In genomic region chr2:24806143-24806542, GRCm38 (mm10) we compare ENCODE assay signal across 9 mouse cellular contexts. TPM values are rescaled to one million over a fixed set of nuclear protein-coding genes. Genes with fewer than 3 reads are reported as not detected.
DNase-seq lines count a peak whose midpoint lies in the region; ATAC-seq and TF ChIP-seq lines count a peak whose summit lies in the region.
"Had no signal": no experiment of that assay in that cellular context is flagged by ENCODE, and none has a peak within 500 bp of the region (broad histone marks: within the 10 kb centered on the region; RNA-seq: fewer than 3 reads in every experiment).

No protein-coding gene starts in this region.

- WGBS in heart, embryonic 14.5 days: 42% methylated on average over 6 of the region's 6 CpGs

- H3K27ac ChIP-seq in left cerebral cortex, adult 2 months: 0 out of 2 replicates have a peak overlapping the region, but pooled peaks have one; percentile 11
- H3K27ac ChIP-seq in heart, embryonic 14.5 days (replicated peaks in 1 of 2; ENCODE audit: control insufficient read depth in 1 of 2, insufficient read depth in 1 of 2, low read depth in 2 of 2, low read length in 2 of 2): no peak overlapping the region; a peak in 1 of 4 replicates
- H3K27ac ChIP-seq: hindbrain, embryonic 12.5 days had no signal

- no peaks in the 10 kb centered on the region for H3K27me3 ChIP-seq in heart, embryonic 14.5 days (ENCODE audit: control insufficient read depth, insufficient read depth, low read length)
- H3K27me3 ChIP-seq: hindbrain, embryonic 12.5 days had no signal

- peak in 1 of 2 experiments; percentile 15 for DNase-seq in left cerebral cortex, adult 2 months (ENCODE audit: extremely low spot score in 1 of 2, low spot score in 2 of 2)
- no peak for DNase-seq in left cerebral cortex, adult 11 months (ENCODE audit: low spot score)
- DNase-seq in cerebellum, postnatal 14 days: peak; percentile 4 to 22
- DNase-seq in telencephalon, adult 2 months (ENCODE audit: low read depth, low spot score): peak; percentile 26
- DNase-seq in testis, postnatal 14 days (ENCODE audit: low spot score): no peak
- DNase-seq in lung, postnatal 25 days (ENCODE audit: low spot score): no peak
- DNase-seq: kidney, postnatal 36 days had no signal

- no peak overlapping the region for H3K9ac ChIP-seq in heart, embryonic 14.5 days (ENCODE audit: low read length)
- H3K9ac ChIP-seq: hindbrain, embryonic 12.5 days had no signal

- intact Hi-C loops in left cerebral cortex, adult 2 months (cut with DNase I): no loop called here

- no peaks in the 10 kb centered on the region for H3K4me1 ChIP-seq in heart, embryonic 14.5 days (ENCODE audit: control insufficient read depth in 2 of 2, insufficient read depth in 2 of 2, low read length in 2 of 2)
- H3K4me1 ChIP-seq: hindbrain, embryonic 12.5 days had no signal

- H3K4me2 ChIP-seq in heart, embryonic 14.5 days (ENCODE audit: low read length): no peak overlapping the region
- H3K4me2 ChIP-seq: hindbrain, embryonic 12.5 days had no signal

- no peak for TF ChIP-seq CTCF in left cerebral cortex, adult 2 months (IDR thresholded peaks at IDR 0.05)

- no peaks in the 10 kb centered on the region for H3K9me3 ChIP-seq in heart, embryonic 14.5 days (ENCODE audit: control insufficient read depth, low read length)
- H3K9me3 ChIP-seq: hindbrain, embryonic 12.5 days had no signal

- H3K36me3 ChIP-seq in heart, embryonic 14.5 days (ENCODE audit: control insufficient read depth, insufficient read depth, low read length): peaks cover 84% of the 10 kb centered on the region

- ATAC-seq in heart, embryonic 14.5 days (ENCODE audit: insufficient number of reproducible peaks, insufficient read depth, low FRiP score, low read depth): peak; percentile 63

- H3K4me3 ChIP-seq in left cerebral cortex, adult 2 months: no peak overlapping the region
- no peak overlapping the region for H3K4me3 ChIP-seq in heart, embryonic 14.5 days (ENCODE audit: control insufficient read depth in 1 of 2, insufficient read depth in 1 of 2, low read depth in 1 of 2, low read length in 2 of 2)
- H3K4me3 ChIP-seq: hindbrain, embryonic 12.5 days had no signal

RNA-seq across cellular contexts. Expression of gene Cacna1b, which starts 43.2 kb away (rescaled TPM):
- 10 to 100 TPM; 84.1 to 91.8 TPM for total RNA-seq in left cerebral cortex, adult 2 months (2021)
- polyA plus RNA-seq in heart, embryonic 14.5 days (2014; fragmentation: Nextera tagmentation; extraction: Ambion mirVana): 0.15 and 0.28 TPM in 2 replicates

Comparison
In these comparisons a context has a peak if more than half of its experiments do, and no peak if none do; other contexts are left out.
1. DNase-seq: peak in cerebellum, postnatal 14 days (2 of 2) and telencephalon, adult 2 months (single experiment); none in left cerebral cortex, adult 11 months (single experiment), testis, postnatal 14 days (single experiment) and lung, postnatal 25 days (single experiment).